Mouse (Mus musculus) leukemia stem cell, adult 10-12 weeks (primary cell): ENCODE data around the gene Gm3047. TPM values are rescaled to one million over a fixed set of nuclear protein-coding genes. Genes with fewer than 3 reads are reported as not detected.

Experiments
- polyA plus RNA-seq: library from polyadenylated mRNA; stranded (reverse); fragments of >175 nt; gene quantifications from 2 replicates; pipeline ENCODE4 v1.2.3, GENCODE M21; 2012; ENCODE audit warnings: low replicate concordance

The Gm3047 gene
- polyA plus RNA-seq, result not detected in 2 replicates

DNA sequence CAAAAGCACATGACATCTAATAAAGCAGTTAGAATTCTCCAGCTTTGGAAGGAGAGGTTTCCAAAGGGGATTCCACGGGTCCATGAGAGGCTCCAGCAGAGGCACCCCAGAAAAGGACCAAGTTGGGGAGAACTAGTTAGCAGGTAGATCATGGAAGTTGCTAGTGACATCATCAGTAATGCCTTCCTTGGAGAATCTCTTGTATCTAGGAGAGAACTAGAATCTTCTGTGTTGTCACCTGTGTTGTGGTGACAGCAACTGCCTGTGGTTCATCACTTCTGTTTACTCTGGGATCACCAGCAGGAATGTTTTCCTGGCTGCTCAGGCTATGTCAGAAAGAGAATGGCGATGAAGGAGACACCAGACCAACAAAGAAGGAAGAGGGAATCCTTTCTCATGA lies at the start of gene Gm3047:
Gene Gm3047, plus strand, starts transcription at position 301 of the 400 bp plus-strand sequence.

Other genes starting within 250 kb of the Gm3047 start
- gene Gm3149, start 238.1 kb upstream of the Gm3047 start, polyA plus RNA-seq, result not detected in 2 replicates
- not detected in 2 replicates for gene 2610042L04Rik, start 220.6 kb upstream of the Gm3047 start, polyA plus RNA-seq
- not detected in 2 replicates for gene Gm3159, start 157.9 kb upstream of the Gm3047 start, polyA plus RNA-seq
- gene Gm3164, start 140.0 kb upstream of the Gm3047 start, polyA plus RNA-seq, result not detected in 2 replicates
- not detected in 2 replicates for gene Gm3173, start 124.4 kb upstream of the Gm3047 start, polyA plus RNA-seq
- gene Gm3182, start 73.7 kb upstream of the Gm3047 start, polyA plus RNA-seq, result not detected in 2 replicates
- gene Gm8159, start 76.9 kb downstream of the Gm3047 start, polyA plus RNA-seq, result not detected in 2 replicates
- gene Gm3239, start 108.8 kb downstream of the Gm3047 start, polyA plus RNA-seq, result not detected in 2 replicates
- not detected in 2 replicates for gene Gm7876, start 153.8 kb downstream of the Gm3047 start, polyA plus RNA-seq
- not detected in 2 replicates for gene Gm3252, start 171.4 kb downstream of the Gm3047 start, polyA plus RNA-seq
- not detected in 2 replicates for gene Gm9602, start 220.9 kb downstream of the Gm3047 start, polyA plus RNA-seq